ENCODE assay signal across 8 mouse cellular contexts in genomic region chr12:36381441-36382340, GRCm38 (mm10). TPM values are rescaled to one million over a fixed set of nuclear protein-coding genes. Genes with fewer than 3 reads are reported as not detected.
DNase-seq lines count a peak whose midpoint lies in the region; ATAC-seq and TF ChIP-seq lines count a peak whose summit lies in the region.

TSS of gene Ispd (plus strand) at chr12:36381450.
TSS of gene D630036H23Rik (minus strand) at chr12:36382181.

- H3K36me3 ChIP-seq in hindbrain, embryonic 13.5 days: no peaks in the 10 kb centered on the region

- H3K9me3 ChIP-seq in hindbrain, embryonic 13.5 days: no peaks in the 10 kb centered on the region

- POLR2A ChIA-PET in Patski (lab: Charles Lee): no interaction called here

- no peak for TF ChIP-seq CTCF in Patski (IDR thresholded peaks at IDR 0.05)

- DNase-seq in Patski (ENCODE audit: low read depth, low spot score): no peak
- DNase-seq in cerebellum, adult 9-11 months: peak; percentile 94
- peak; percentile 72 to 78 for DNase-seq in frontal cortex, postnatal 14 days (ENCODE audit: low spot score in 2 of 2)
- peak; percentile 83 to 85 for DNase-seq in layer of hippocampus, postnatal 14 days (ENCODE audit: low spot score in 2 of 2)
- DNase-seq in lung, postnatal 10 days: peak; percentile 89
- peak; percentile 78 for DNase-seq in ovary, postnatal 14 days (ENCODE audit: low spot score)
- DNase-seq in thymus, postnatal 10 days (ENCODE audit: low spot score in 2 of 2): peak; percentile 51 to 66

- under 1% methylated on average over 64 of the region's 64 CpGs for WGBS in hindbrain, embryonic 13.5 days

- H3K4me2 ChIP-seq in hindbrain, embryonic 13.5 days: peak within 1 kb of the TSS; percentile 66

- H3K4me1 ChIP-seq in hindbrain, embryonic 13.5 days (replicated peaks): peaks cover 14% of the 10 kb centered on the region

- CTCF ChIA-PET in Patski (lab: Charles Lee): no interaction called here

- no peaks in the 10 kb centered on the region for H3K27me3 ChIP-seq in Patski
- H3K27me3 ChIP-seq in hindbrain, embryonic 13.5 days: no peaks in the 10 kb centered on the region

- H3K27ac ChIP-seq in hindbrain, embryonic 13.5 days: peak within 1 kb of the TSS; percentile 97

- ATAC-seq in Patski: peak; percentile 39
- peak; percentile 97 for ATAC-seq in hindbrain, embryonic 13.5 days (ENCODE audit: low FRiP score)

- H3K9ac ChIP-seq in hindbrain, embryonic 13.5 days: peak within 1 kb of the TSS; percentile 96

- in situ Hi-C loops in Patski (cut with MboI; ENCODE audit: low pct_unique_long_range_greater_than_20kb): no loop called here

- H3K4me3 ChIP-seq in hindbrain, embryonic 13.5 days: peak within 1 kb of the TSS; percentile 64

RNA-seq across cellular contexts. Expression of gene Ispd, which starts in this region (rescaled TPM):
- 0.33 TPM for polyA plus RNA-seq in Patski (2021)
- polyA plus RNA-seq in hindbrain, embryonic 13.5 days (2015; fragmentation: Nextera tagmentation; extraction: Ambion mirVana): 12.6 and 14.3 TPM in 2 replicates
- 10 to 100 TPM; 13.1 to 13.4 TPM for total RNA-seq in layer of hippocampus, postnatal 14 days (2021)

RNA-seq across cellular contexts. Expression of gene D630036H23Rik, which starts in this region (rescaled TPM):
- not detected for polyA plus RNA-seq in Patski (2021)
- polyA plus RNA-seq in hindbrain, embryonic 13.5 days (2015; fragmentation: Nextera tagmentation; extraction: Ambion mirVana): 2.0 and 2.5 TPM in 2 replicates
- total RNA-seq in layer of hippocampus, postnatal 14 days (2021): 1 to 10 TPM; 2.7 to 3.0 TPM

Comparison
In these comparisons a context has a peak if more than half of its experiments do, and no peak if none do; other contexts are left out.
1. RNA of gene Ispd (polyA plus RNA-seq): 12.6 to 14.3 TPM in hindbrain, embryonic 13.5 days; 0.33 TPM in Patski (single experiment); every median in the first group is over 10 times any median in the second.
2. Peak in ATAC-seq in Patski; RNA of the genes that start here not detected or under 1 TPM.